Mouse (Mus musculus) hindbrain, embryonic 15.5 days (tissue): Measurements from ENCODE around the gene Rftn2. TPM values are rescaled to one million over a fixed set of nuclear protein-coding genes. Genes with fewer than 3 reads are reported as not detected.

Experiments used
- ATAC-seq: fragments of 200-750 bp; cut with Nextera tagmentation; 2 replicates; pipeline ENCODE4 v1.8.0; 2017; ENCODE audit warnings: low read depth, moderate number of reproducible peaks, moderate TSS enrichment; ENCODE audit not compliant: low FRiP score
- H3K27ac ChIP-seq: fragments of 300-500 bp; sonication (generic); replicated peaks from 2 replicates; pipeline ENCODE4 v1.5.1; 2015; ENCODE audit warnings: mild to moderate bottlenecking, inconsistent platforms
- H3K27me3 ChIP-seq: fragments of 300-500 bp; sonication (generic); 2 replicates; pipeline ENCODE4 v1.6.1; 2015; ENCODE audit warnings: control low read depth, inconsistent platforms
- H3K36me3 ChIP-seq: fragments of 300-500 bp; sonication (generic); 2 replicates; pipeline ENCODE4 v1.6.1; 2015; ENCODE audit warnings: control low read depth, inconsistent platforms
- H3K4me1 ChIP-seq: fragments of 300-500 bp; sonication (generic); replicated peaks from 2 replicates; pipeline ENCODE4 v1.6.1; 2015; ENCODE audit warnings: control low read depth, inconsistent platforms
- H3K4me2 ChIP-seq: fragments of 300-500 bp; sonication (generic); 2 replicates; pipeline ENCODE4 v1.6.1; 2015; ENCODE audit warnings: moderate library complexity, mild to moderate bottlenecking, inconsistent platforms
- H3K4me3 ChIP-seq: fragments of 300-500 bp; sonication (generic); 2 replicates; pipeline ENCODE4 v1.5.1; 2015; ENCODE audit warnings: mild to moderate bottlenecking, inconsistent platforms
- H3K9ac ChIP-seq: fragments of 300-500 bp; sonication (generic); 2 replicates; pipeline ENCODE4 v1.6.1; 2015; ENCODE audit warnings: inconsistent platforms
- H3K9me3 ChIP-seq: fragments of 300-500 bp; sonication (generic); 2 replicates; pipeline ENCODE4 v1.6.1; 2016; ENCODE audit warnings: control low read depth, inconsistent platforms
- WGBS: fragments of 180-500 bp; shearing (Covaris S2); methylation state at CpG from one replicate; pipeline ENCODE4 v1.1.7; 2015; 5-methylcytosine and 5-hydroxymethylcytosine counted together
- polyA plus RNA-seq: library from polyadenylated mRNA; unstranded; fragments of >200 nt; fragmentation: Nextera tagmentation; extraction: Ambion mirVana; gene quantifications from 2 replicates; pipeline ENCODE4 v1.2.1, GENCODE M21; 2015

The Rftn2 gene
- polyA plus RNA-seq, 1 experiment from 2014 or later = 11.8 TPM

GRCm38 (mm10) chr1:55186592-55187210 lies 39.9 kb downstream of the Rftn2 start:
- ATAC-seq = no peak
- Histone ChIP-seq H3K27me3 (no peaks in the 10 kb centered on the region), H3K4me1 (no peaks in the 10 kb centered on the region; the same call in 1 of the 2 replicates), H3K9me3 (no peaks in the 10 kb centered on the region), H3K4me3 (no peak overlapping the region), H3K9ac (no peak overlapping the region), H3K36me3 (no peaks in the 10 kb centered on the region), H3K27ac (no peak overlapping the region), H3K4me2 (no peak overlapping the region)
- WGBS = 23% methylated on average over 10 of the region's 11 CpGs

DNA sequence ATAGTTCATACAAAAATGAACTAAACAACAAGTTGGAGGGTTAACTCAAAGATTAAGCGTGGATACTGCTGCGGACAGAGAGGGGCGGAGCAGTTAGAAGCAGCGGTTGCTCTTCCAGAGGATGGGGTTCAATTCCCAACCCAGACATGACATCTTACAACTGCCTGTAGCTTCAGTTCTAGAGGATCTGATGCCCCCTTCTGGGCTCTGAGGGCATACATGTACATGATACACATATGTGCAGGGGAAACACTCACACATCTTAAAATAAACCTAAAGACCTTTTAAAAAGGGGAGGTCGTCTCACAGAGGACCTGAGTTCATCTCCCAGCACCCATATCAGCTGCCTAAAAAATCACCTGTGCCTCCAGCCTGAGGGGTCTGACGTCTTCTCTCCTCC lies 40.9 kb downstream of the Rftn2 start:
- H3K27ac ChIP-seq = no peak overlapping the region
- H3K4me1 ChIP-seq = no peaks in the 10 kb centered on the region
- H3K4me2 ChIP-seq = no peak overlapping the region
- WGBS = 87% methylated on average over 6 of the region's 6 CpGs
- H3K9me3 ChIP-seq = no peaks in the 10 kb centered on the region
- H3K4me3 ChIP-seq = no peak overlapping the region
- H3K9ac ChIP-seq = no peak overlapping the region
- no peaks in the 10 kb centered on the region for H3K27me3 ChIP-seq
- ATAC-seq = no peak
- H3K36me3 ChIP-seq = no peaks in the 10 kb centered on the region; the same call in none of the 2 replicates

DNA sequence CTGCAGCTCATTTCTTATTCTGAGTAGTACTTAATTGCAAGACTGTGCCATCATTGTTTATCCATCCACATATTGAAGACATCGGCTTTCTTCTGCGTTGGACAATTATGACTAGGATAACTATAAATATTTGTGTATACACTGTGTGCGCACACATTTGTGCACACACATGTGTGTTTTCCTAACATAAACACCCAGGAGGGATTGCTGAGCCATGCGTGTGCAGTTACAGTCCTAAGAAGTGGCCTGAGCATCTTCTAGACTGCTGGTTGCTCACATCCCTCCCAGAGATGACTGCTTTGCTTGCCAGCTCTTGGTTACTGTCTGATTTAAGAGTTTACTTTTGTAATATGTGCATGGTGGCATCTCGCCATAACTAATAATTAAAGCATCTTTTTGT lies 44.2 kb downstream of the Rftn2 start:
- H3K9ac ChIP-seq = no peak overlapping the region
- no peak overlapping the region for H3K4me3 ChIP-seq
- no peaks in the 10 kb centered on the region; the same call in none of the 2 replicates for H3K36me3 ChIP-seq
- H3K4me1 ChIP-seq = no peaks in the 10 kb centered on the region
- H3K4me2 ChIP-seq = no peak overlapping the region
- no peaks in the 10 kb centered on the region for H3K27me3 ChIP-seq
- no peak overlapping the region for H3K27ac ChIP-seq
- H3K9me3 ChIP-seq = no peaks in the 10 kb centered on the region
- 91% methylated on average over 5 of the region's 5 CpGs for WGBS
- ATAC-seq = no peak

GRCm38 (mm10) chr1:55179917-55180566 lies 46.5 kb downstream of the Rftn2 start:
- no peaks in the 10 kb centered on the region for H3K9me3 ChIP-seq
- H3K27me3 ChIP-seq = no peaks in the 10 kb centered on the region
- no peak overlapping the region for H3K4me2 ChIP-seq
- no peak overlapping the region for H3K4me3 ChIP-seq
- H3K36me3 ChIP-seq = no peaks in the 10 kb centered on the region; the same call in none of the 2 replicates
- WGBS = 86% methylated on average over 5 of the region's 5 CpGs
- ATAC-seq = no peak
- H3K4me1 ChIP-seq = no peaks in the 10 kb centered on the region
- H3K9ac ChIP-seq = no peak overlapping the region
- no peak overlapping the region for H3K27ac ChIP-seq

- Histone ChIP-seq H3K27ac (no peak overlapping the region), H3K4me2 (no peak overlapping the region), H3K4me1 (no peaks in the 10 kb centered on the region), H3K36me3 (no peaks in the 10 kb centered on the region), H3K4me3 (no peak overlapping the region), H3K27me3 (no peaks in the 10 kb centered on the region), H3K9me3 (no peaks in the 10 kb centered on the region), H3K9ac (no peak overlapping the region)
- WGBS = 32% methylated on average over 3 of the region's 3 CpGs
- no peak for ATAC-seq
These were observed 52.0 kb downstream of the Rftn2 start for GRCm38 (mm10) chr1:55174558-55175034.

- H3K27ac ChIP-seq = no peak overlapping the region
- ATAC-seq = no peak
- 0 out of 2 replicates have a peak, but pooled peaks cover 5% of the 10 kb centered on the region for H3K9me3 ChIP-seq
- no peak overlapping the region for H3K9ac ChIP-seq
- H3K4me2 ChIP-seq = no peak overlapping the region
- 80% methylated on average over 10 of the region's 10 CpGs for WGBS
- no peaks in the 10 kb centered on the region for H3K36me3 ChIP-seq
- H3K27me3 ChIP-seq = no peaks in the 10 kb centered on the region
- no peak overlapping the region for H3K4me3 ChIP-seq
- H3K4me1 ChIP-seq = no peaks in the 10 kb centered on the region
These were observed 52.6 kb downstream of the Rftn2 start for GRCm38 (mm10) chr1:55173720-55174557.

GRCm38 (mm10) chr1:55171361-55172325 lies 54.9 kb downstream of the Rftn2 start:
- Histone ChIP-seq H3K4me2 (peak overlapping the region; percentile 38), H3K36me3 (no peaks in the 10 kb centered on the region), H3K4me3 (peak overlapping the region; percentile 15), H3K27ac (no peak overlapping the region), H3K9ac (no peak overlapping the region), H3K4me1 (no peaks in the 10 kb centered on the region), H3K27me3 (no peaks in the 10 kb centered on the region), H3K9me3 (0 out of 2 replicates have a peak, but pooled peaks cover 5% of the 10 kb centered on the region)
- WGBS = 63% methylated on average over 22 of the region's 22 CpGs
- no peak for ATAC-seq

- no peak overlapping the region for H3K4me2 ChIP-seq
- H3K27ac ChIP-seq = no peak overlapping the region
- H3K36me3 ChIP-seq = no peaks in the 10 kb centered on the region
- no peak for ATAC-seq
- H3K9ac ChIP-seq = no peak overlapping the region
- H3K4me1 ChIP-seq = no peaks in the 10 kb centered on the region
- 0 out of 2 replicates have a peak, but pooled peaks cover 5% of the 10 kb centered on the region for H3K9me3 ChIP-seq
- no peaks in the 10 kb centered on the region for H3K27me3 ChIP-seq
- H3K4me3 ChIP-seq = no peak overlapping the region
- 92% methylated on average over 4 of the region's 4 CpGs for WGBS
These were observed 58.0 kb downstream of the Rftn2 start for GRCm38 (mm10) chr1:55168591-55168990.

DNA sequence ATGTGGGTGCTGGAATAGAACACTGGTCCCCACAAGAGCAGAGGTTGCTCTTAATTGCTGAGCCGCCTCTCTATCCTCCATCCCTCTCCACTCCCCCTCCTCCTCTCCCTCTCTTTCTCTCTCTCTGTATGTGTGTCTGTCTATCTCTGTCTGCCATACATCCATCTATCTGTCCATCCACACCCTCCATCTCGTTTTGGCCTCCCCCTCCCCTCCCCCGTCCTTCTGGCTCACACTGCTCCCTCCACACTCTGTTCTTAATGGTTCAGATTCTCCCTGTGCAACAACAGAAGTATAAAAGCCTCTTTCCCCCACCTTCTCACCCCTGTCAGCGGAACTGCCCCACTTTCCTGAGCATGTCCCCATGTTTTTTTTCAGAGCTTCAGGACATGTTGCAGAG lies 59.0 kb downstream of the Rftn2 start:
- H3K27ac ChIP-seq = no peak overlapping the region
- no peak overlapping the region for H3K9ac ChIP-seq
- H3K4me2 ChIP-seq = no peak overlapping the region
- H3K27me3 ChIP-seq = no peaks in the 10 kb centered on the region
- no peak for ATAC-seq
- 0 out of 2 replicates have a peak, but pooled peaks cover 5% of the 10 kb centered on the region for H3K9me3 ChIP-seq
- H3K4me1 ChIP-seq = no peaks in the 10 kb centered on the region
- 80% methylated on average over 4 of the region's 4 CpGs for WGBS
- no peak overlapping the region for H3K4me3 ChIP-seq
- no peaks in the 10 kb centered on the region for H3K36me3 ChIP-seq

- 0 out of 2 replicates have a peak, but pooled peaks cover 1% of the 10 kb centered on the region for H3K9me3 ChIP-seq
- H3K4me2 ChIP-seq = no peak overlapping the region
- no peaks in the 10 kb centered on the region for H3K27me3 ChIP-seq
- no peaks in the 10 kb centered on the region for H3K36me3 ChIP-seq
- H3K27ac ChIP-seq = no peak overlapping the region
- no peak overlapping the region for H3K4me3 ChIP-seq
- no peak overlapping the region for H3K9ac ChIP-seq
- no peak for ATAC-seq
- WGBS = 62% methylated on average over 5 of the region's 5 CpGs
- no peaks in the 10 kb centered on the region for H3K4me1 ChIP-seq
These were observed 62.6 kb downstream of the Rftn2 start for GRCm38 (mm10) chr1:55164005-55164404.

GRCm38 (mm10) chr1:55162781-55163180 lies 63.8 kb downstream of the Rftn2 start:
- WGBS = 77% methylated on average over 5 of the region's 5 CpGs
- no peaks in the 10 kb centered on the region for H3K9me3 ChIP-seq
- H3K27ac ChIP-seq = no peak overlapping the region
- no peaks in the 10 kb centered on the region for H3K27me3 ChIP-seq
- no peak overlapping the region for H3K4me2 ChIP-seq
- no peak for ATAC-seq
- H3K9ac ChIP-seq = no peak overlapping the region
- H3K4me1 ChIP-seq = no peaks in the 10 kb centered on the region
- H3K36me3 ChIP-seq = no peaks in the 10 kb centered on the region
- H3K4me3 ChIP-seq = no peak overlapping the region
